Mouse (Mus musculus) thymus, postnatal 25 days (tissue): Measurements from ENCODE around the gene Slc25a3.

Experiments used
- DNase-seq: peaks from one replicate; pipeline ENCODE4 v3.0.0; 2022

The Slc25a3 gene

DNA sequence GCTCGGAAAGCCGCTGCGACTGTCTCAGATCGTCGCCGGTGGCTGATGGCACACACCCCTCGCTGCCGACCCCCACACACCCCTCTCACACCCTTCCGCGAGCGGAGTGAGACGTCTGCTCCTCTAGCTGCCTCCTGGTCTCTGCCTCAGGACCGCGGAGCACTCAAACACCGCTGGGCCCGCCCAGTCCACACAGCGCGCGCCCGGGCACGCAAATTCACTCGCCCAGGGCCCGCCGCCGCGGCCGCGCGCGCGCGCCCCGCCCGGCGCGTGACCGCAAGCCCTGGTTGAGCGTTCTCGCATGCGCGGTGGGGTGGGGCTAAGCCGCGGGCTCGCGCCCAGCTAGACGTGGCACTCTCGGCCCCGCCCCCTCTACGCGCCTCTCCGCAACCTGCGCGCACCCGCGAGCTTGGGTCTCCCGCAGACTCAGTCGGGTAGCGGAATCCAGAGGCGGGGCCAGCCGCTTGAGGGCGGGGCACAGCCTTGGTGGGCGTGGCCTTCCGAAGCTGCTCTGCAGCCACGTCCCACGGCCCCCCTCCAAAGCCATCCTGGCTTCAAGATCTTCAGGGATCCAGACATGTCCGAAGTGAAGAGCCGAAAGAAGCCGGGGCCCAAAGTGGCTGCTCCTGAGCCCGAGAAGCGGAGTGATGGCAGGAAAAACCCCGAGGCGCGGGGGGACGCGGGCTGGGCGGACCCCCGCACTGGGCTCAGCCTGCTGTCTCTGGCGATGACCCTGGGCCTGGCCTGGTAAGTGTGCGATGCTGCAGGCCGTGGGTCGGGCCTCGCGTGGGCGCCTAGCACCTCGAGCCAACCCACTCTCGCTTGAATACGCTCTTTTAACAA is 41.1 kb downstream of the Slc25a3 start, which contains the start of the genes Apaf1 and Ikbip:
TSS of gene Apaf1 (minus strand) at position 221 of the 843 bp plus-strand sequence.
TSS of gene Ikbip (plus strand) at position 391 of the 843 bp plus-strand sequence.
- peak; percentile 100 for DNase-seq

DNA sequence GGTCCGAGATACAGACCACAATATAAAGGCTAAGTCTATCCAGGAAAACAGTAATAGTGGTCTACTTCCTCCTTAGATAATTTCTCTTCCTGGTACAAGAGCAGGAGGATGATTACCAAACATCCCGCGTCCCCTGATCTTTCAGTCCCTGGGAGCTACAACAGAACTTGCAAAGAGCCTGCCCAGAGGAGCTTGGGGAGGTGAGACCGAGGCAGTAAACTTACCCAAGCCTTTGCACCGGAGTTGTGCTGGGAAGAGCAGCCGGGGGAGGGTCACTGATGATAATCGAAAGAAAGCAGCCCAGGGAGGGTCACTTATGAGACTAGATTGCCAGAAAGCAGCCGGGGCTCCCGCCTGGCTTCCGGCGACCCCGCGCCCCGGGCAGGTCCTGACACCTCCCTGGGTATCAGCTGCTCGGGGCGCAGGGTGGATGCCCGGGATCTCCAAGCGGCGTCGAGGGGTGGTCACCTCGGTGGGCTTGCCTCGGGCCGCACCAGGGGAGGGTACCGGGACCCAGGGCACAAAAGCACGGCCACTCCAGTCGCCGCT is 41.8 kb downstream of the Slc25a3 start:
- no peak for DNase-seq

DNA sequence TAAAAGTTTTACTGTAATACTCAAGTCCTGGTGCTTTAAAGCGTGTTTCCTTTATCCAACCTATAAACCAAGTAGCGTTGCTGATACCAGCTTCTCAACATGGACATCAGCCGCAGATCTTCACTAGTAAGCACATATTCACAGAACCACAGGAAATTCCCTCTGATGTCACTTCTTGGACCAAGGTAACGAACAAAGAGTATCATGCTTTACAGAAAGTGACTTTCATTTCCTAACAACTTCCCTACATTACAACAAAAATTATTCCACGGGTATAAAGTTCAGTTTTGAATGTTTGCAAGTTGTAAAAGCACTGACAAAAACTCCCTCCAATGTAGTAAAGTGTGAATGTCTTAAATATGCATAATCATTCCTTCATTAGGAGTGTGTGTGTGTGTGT is 43.3 kb downstream of the Slc25a3 start:
- DNase-seq = no peak

DNA sequence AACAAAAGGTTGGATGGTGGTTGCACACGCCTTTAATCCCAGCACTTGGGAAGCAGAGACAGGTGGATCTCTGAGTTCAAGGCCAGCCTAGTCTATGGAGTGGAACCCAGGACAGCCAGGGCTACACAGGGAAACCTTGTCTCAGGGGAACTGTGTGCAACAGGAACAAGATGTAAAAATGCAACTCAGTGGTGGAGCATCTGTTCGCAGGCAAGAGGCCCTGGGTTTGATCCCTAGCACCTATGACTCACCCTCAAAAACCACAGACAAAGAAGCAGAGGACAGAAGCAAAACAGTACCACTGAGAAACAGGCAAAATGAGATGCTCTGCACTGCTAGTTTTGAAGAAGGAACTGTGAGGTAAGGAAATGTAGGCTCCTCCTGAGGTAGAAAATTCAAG is 47.2 kb downstream of the Slc25a3 start:
- no peak for DNase-seq

- DNase-seq = no peak
These were observed 50.5 kb downstream of the Slc25a3 start for GRCm38 (mm10) chr10:91073345-91073744.

- DNase-seq = no peak
These were observed 52.1 kb downstream of the Slc25a3 start for GRCm38 (mm10) chr10:91071768-91072167.
